Mouse (Mus musculus): ENCODE measurements at regions not wholly inside any gene's neighbourhood (a gene's known extent, or its start where the extent isn't known, plus 50 kb on each side); places are given as distances from the start of the nearest gene placed in this dataset.

GRCm38 (mm10) chr12:99039497-99040322, 119.3 kb downstream of the Ttc8 start:
- TF ChIP-seq CTCF (IDR thresholded peaks at IDR 0.05), result no peak
- TF ChIP-seq EP300 (IDR thresholded peaks at IDR 0.05; ENCODE audit: insufficient read depth, low read depth, low read length), result no peak
- TF ChIP-seq POLR2A (IDR thresholded peaks at IDR 0.05; ENCODE audit: insufficient read depth, low read depth, low read length), result no peak

All from heart, adult 2 months (tissue).